Mouse (Mus musculus): Measurements from ENCODE around the gene Tcf19. TPM values are rescaled to one million over a fixed set of nuclear protein-coding genes. Genes with fewer than 3 reads are reported as not detected.
"Not testable (repeated sequence)": the region's sequence is repeated elsewhere in the genome, so short reads cannot be mapped to it uniquely, and the experiment has no call there.

The Tcf19 gene
- polyA plus RNA-seq, 1 experiment from 2014 or later, result 88.0 TPM

DNA sequence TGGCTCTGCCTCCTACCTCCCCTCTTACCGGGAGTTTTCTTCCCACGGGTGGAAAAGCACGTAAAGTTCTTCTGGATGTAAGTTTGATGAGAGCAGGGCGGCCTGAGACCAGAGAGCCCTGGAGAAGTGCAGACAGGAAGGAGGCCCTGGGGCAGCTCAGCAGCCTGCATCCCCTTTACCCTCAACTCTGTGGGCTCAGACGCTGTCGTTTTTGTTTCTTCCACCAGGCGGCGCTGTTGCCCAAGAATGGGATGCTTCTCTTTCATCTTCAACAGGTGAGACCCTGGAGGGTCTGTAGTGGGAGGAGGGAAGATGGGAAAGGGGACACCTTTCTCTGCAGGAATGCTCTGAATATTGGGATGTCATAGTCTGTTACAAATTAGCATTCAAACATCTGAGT, 51.0 kb downstream of the Tcf19 start:
- H3K27me3 ChIP-seq, result peaks cover 24% of the 10 kb centered on the region
- 4% methylated on average over 8 of the region's 8 CpGs for WGBS

More for the DNA sequence above, 51.0 kb downstream of the Tcf19 start:
- not testable (repeated sequence) for H3K4me2 ChIP-seq; H3K9ac ChIP-seq; H3K27ac ChIP-seq; ATAC-seq (ENCODE audit: insufficient number of reproducible peaks, low FRiP score, low TSS enrichment, low read depth); H3K36me3 ChIP-seq; H3K9me3 ChIP-seq; H3K4me3 ChIP-seq
- peaks cover 10% of the 10 kb centered on the region for H3K4me1 ChIP-seq

Other genes starting within 250 kb of the Tcf19 start
- gene H2-Q1, start 196.4 kb downstream of the Tcf19 start, polyA plus RNA-seq (2015; fragmentation: Nextera tagmentation; extraction: Ambion mirVana), result not detected in 2 replicates
- 0.20 and 0.29 TPM in 2 replicates for gene H2-Q2, start 174.6 kb downstream of the Tcf19 start, polyA plus RNA-seq (2015; fragmentation: Nextera tagmentation; extraction: Ambion mirVana)
- 3.2 and 4.3 TPM in 2 replicates for gene H2-Q4, start 137.2 kb downstream of the Tcf19 start, polyA plus RNA-seq (2015; fragmentation: Nextera tagmentation; extraction: Ambion mirVana)
- 0.35 and 0.46 TPM in 2 replicates for gene H2-Q6, start 92.0 kb downstream of the Tcf19 start, polyA plus RNA-seq (2015; fragmentation: Nextera tagmentation; extraction: Ambion mirVana)
- gene H2-Q7, start 77.7 kb downstream of the Tcf19 start, polyA plus RNA-seq (2015; fragmentation: Nextera tagmentation; extraction: Ambion mirVana), result 3.1 and 3.3 TPM in 2 replicates
- 0.65 and 1.2 TPM in 2 replicates for gene H2-Q10, start 46.7 kb downstream of the Tcf19 start, polyA plus RNA-seq (2015; fragmentation: Nextera tagmentation; extraction: Ambion mirVana)
- not detected in 2 replicates for gene Pou5f1, start 10.8 kb downstream of the Tcf19 start, polyA plus RNA-seq (2015; fragmentation: Nextera tagmentation; extraction: Ambion mirVana)
- 18.0 and 18.1 TPM in 2 replicates for gene Cchcr1, start 276 bp upstream of the Tcf19 start, polyA plus RNA-seq (2015; fragmentation: Nextera tagmentation; extraction: Ambion mirVana)
- gene Psors1c2, start 16.4 kb upstream of the Tcf19 start, polyA plus RNA-seq (2015; fragmentation: Nextera tagmentation; extraction: Ambion mirVana), result 1.3 and 1.8 TPM in 2 replicates
- gene Cdsn, start 35.3 kb upstream of the Tcf19 start, polyA plus RNA-seq (2015; fragmentation: Nextera tagmentation; extraction: Ambion mirVana), result 2.0 and 4.8 TPM in 2 replicates
- gene 2300002M23Rik, start 50.6 kb upstream of the Tcf19 start, polyA plus RNA-seq (2015; fragmentation: Nextera tagmentation; extraction: Ambion mirVana), result 5.6 and 6.0 TPM in 2 replicates
- not detected in 2 replicates for gene Sfta2, start 84.7 kb upstream of the Tcf19 start, polyA plus RNA-seq (2015; fragmentation: Nextera tagmentation; extraction: Ambion mirVana)
- 0.14 and 0.33 TPM in 2 replicates for gene Gm9573, start 109.8 kb upstream of the Tcf19 start, polyA plus RNA-seq (2015; fragmentation: Nextera tagmentation; extraction: Ambion mirVana)
- 0.09 and 0.10 TPM in 2 replicates for gene Mucl3, start 126.9 kb upstream of the Tcf19 start, polyA plus RNA-seq (2015; fragmentation: Nextera tagmentation; extraction: Ambion mirVana)
- gene Vars2, start 150.8 kb upstream of the Tcf19 start, polyA plus RNA-seq (2015; fragmentation: Nextera tagmentation; extraction: Ambion mirVana), result 14.3 and 14.4 TPM in 2 replicates
- gene Gtf2h4, start 156.9 kb upstream of the Tcf19 start, polyA plus RNA-seq (2015; fragmentation: Nextera tagmentation; extraction: Ambion mirVana), result 36.2 and 42.2 TPM in 2 replicates
- 81.7 and 85.2 TPM in 2 replicates for gene Ddr1, start 187.8 kb upstream of the Tcf19 start, polyA plus RNA-seq (2015; fragmentation: Nextera tagmentation; extraction: Ambion mirVana)